Mouse (Mus musculus): ENCODE measurements around the gene Nsa2.
"Not testable (repeated sequence)": the region's sequence is repeated elsewhere in the genome, so short reads cannot be mapped to it uniquely, and the experiment has no call there.

Nsa2 gene

DNA sequence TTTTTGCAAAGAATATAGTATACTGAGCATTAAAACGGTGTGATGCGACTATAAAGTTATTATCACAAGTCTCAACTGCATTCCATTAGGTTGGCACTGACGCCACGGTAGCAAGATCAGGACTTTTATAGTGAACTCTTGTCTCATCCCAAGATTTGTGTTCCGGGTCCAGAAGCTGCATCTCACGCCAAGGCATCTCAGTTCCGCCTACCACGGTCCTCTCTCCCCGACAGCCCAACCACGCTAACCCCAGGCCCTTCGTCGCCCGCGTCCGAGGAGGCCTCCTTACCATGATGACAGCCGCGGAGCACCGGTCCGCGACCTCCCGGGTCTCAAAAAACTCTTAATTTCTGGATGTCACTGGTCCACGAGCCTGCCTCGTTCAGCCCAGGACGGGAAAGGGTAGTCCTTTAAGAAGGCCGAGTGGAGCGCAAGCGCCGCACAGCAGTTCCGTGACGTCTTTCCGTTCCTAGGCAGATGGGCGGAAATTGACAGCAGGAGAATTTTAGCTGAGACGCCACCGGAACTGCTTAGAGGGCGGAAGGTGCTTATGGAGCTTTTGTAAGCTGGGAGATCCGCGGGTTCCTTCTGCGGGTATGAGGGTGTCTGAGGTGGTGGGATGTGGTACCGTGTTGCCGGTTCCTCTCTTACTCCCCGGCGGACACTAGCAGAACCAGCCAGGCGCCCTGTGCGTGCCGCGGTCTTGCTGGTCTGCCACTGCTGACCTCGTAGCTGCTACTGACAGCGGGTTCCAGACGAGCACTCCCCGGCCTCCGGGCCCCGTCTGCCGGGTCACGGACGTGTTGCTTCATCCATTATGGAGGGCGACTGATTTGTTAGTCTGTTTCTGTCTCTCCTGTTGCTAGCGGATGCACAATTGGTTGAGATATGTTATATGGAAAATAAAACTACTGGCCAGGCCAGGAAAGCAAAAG lies at the start of gene Nsa2, which contains the start of gene Gfm2:
Gene Nsa2, minus strand, starts transcription at position 472 of the 935 bp plus-strand sequence.
Gene Gfm2, plus strand, starts transcription at position 472 of the 935 bp plus-strand sequence.
- DNase-seq = peak; percentile 90

DNA sequence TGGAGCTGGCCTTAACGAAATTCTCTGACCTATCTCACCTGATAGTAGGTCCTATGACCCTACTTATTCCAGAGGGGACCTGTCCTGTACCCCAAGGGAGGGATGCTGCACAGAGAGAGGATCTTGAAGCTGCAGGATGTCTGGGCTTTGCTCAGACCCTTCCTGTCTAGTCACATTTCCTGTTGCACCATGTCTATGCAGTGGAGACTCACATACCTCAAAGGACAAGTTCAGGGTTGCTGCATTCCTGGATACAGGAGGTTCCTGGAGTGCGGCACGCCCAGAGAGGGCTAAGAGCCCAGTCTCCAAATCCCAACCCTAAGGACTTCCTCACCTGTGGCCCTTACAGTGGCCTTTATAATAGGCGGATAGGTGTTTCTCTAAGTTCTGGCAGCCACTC lies 48.6 kb upstream of the Nsa2 start:
- DNase-seq = no peak

DNA sequence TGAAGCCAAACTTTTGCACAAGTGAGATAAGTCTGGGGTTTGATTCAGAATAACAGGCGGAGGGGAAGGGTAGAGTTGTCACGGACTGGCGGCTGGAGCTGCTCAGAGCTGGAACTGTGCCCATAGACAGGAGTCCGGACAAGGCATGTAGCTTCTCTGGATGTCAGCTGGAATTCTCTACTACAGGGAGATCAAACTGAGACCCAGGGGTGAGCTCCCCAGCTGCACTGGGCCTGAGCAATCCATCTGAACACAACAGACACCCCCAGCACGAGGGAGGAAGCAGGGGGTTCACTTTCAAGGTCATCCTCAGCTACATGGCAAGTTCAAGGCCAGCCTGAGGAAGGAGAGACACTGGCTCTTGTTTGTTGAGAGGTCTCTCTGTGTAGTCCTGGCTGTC lies 46.9 kb upstream of the Nsa2 start:
- DNase-seq = no peak

DNA sequence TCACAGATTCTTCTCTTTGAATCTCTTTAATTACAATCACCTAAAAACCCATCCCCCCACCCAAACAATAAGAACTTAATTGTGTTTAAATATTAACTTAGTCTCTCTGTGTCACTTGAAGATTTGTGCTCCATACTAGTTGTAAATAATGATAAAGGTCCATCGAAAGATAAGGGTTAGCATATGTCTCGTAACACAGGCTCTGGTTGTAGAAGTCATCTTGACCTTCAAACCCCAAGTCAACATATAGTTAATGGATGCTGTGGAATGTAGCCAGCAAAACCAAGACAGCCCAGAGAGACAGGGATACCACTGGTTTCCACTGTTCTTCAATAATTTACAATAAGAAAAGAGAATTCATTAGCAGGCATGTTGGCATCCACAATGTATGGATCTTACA lies 46.4 kb upstream of the Nsa2 start:
- DNase-seq = no peak

DNA sequence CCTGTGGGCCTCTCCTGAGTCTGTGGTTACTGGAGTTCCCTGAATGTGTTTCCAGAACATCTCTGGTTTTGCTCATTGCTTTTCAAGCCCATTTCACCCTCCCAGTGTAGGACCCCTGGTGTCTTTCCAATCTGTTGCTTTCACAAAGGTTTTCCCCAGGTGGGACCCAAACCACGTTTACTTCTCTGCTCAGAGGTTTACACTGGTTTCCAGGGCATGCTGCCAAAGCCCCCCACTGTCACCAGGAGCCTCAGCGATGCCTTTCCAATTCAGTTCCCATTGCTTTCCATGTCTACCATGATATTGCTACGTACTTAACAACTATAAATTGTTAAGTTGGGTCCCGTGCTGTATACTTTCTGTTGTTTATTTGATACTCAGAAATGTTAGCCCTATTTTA lies 45.1 kb upstream of the Nsa2 start:
- peak; percentile 33 to 55 for DNase-seq

DNA sequence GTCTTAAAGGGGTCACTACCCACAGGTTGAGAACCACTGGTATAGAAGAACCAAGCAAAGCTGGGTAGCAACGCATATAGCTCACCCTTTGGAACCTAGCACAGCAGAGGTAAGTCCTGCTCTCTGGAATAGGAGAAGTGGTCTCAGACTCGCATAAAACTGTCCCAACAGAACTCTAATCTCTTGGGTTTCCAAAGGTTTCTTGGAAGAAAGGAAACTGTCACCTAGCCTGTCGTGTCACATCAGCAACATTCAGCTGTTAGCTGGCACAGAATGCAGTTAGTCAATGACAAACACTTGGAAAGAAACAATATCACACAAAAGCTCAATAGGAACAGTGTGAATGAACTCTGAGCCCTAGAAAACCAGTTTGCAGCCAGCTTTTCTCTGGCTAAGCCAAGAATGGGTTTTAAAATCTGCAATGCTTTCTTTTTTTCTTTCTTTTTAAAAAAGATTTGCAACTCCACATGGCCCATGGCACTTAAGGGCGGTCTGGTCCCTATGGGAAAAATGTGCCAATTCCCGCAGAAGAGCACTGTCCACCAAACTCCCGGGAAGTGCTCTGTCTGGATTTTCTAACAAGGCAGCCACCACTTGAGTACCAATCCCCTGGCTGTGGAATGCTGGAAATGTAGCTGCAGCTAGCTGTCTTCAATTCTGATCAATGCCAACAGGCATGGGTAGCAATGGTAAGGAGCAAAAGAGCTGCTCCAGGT lies 42.5 kb upstream of the Nsa2 start:
- DNase-seq = no peak

DNA sequence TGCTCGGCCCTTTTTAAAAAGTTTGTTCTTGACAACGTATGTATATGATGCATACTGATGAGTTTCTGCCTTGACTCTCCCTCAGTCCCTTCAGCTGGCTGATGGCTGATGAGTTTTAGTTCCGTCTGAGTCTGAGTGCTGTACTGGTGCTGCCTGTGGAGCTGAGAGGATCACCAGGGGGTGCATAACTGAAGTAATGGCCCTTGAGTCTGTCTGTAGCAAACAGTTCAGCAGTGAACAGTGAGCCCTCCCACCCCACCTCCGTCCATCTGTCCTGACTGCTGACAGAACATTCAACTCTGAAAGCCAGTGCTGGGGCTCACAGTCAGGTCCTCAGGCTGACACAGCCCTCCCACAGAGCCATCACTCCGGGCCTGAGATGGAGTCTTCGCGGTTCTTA lies 41.2 kb upstream of the Nsa2 start:
- DNase-seq = no peak

DNA sequence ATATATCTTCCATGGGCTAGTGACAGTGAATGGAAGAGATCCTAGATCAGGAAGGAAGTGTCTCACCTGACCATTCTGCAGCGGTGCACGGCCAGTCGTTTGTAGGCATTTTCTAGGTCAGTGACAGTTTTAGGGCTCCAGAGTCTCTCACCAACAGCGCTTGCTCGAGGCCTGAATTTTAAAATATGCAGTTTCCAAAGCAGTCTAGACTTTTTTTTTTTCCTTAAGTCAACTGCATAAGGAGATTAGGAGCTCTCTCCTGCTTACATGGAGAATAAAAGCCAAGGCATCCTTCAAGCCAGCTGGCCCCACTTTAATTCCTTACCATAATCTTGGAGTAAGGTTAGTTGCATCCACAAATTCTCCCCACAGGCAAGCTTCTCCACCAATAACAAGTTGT lies 39.0 kb upstream of the Nsa2 start:
- no peak for DNase-seq

DNA sequence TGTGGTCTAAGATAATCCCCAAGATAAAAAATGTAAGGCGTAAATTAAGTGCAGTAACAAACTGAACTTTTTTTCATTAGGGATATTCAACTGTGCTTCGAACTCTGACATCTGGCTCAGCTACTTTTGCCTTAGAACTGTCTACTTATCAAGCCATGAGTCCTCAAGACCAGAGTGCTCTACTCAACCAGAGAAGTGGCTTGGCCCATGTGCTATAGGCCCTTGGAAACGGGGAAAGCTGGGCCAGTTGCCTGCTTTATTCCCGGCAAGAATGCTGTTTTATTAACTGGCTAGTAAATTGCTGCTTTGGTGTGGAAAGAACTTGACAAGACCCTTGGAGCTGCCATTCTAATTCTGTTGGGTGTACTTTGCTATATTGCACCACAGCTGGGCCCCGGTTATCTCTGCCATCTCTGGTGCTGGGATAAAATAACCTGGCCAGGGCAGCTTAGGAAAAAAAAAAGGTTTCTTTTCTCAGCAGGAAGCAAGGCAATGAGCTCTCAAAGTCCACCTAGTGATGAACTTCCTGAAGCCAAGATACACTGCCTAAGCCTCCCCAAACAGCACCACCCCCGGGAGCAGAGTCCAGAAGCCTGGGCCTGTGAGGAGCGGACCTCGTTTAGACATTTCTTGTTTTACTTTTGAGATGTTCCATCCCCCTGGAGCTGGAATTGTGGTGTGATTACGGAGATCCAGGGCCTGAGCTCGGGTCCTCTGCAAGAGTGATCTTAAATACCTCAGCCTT lies 38.0 kb upstream of the Nsa2 start:
- no peak for DNase-seq

DNA sequence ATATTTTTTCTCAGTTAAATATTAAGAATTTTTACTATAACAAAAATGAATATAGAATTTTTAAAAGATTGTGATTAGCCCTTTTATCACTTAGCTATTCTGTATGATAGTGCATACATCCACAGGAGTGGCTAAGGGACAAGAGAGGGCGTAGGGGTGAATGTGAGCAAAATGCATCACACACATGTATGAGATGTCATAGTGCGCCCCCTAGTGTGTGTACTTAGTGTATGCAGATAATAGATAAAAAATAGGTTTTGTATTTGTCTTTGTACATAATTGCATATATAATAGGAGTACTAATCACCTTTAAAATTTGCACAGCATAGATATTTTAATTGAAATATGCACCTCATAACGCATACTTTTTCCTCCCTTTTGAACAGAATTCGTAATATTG lies 8.1 kb upstream of the Nsa2 start:
- DNase-seq = peak; percentile 57 to 79

DNA sequence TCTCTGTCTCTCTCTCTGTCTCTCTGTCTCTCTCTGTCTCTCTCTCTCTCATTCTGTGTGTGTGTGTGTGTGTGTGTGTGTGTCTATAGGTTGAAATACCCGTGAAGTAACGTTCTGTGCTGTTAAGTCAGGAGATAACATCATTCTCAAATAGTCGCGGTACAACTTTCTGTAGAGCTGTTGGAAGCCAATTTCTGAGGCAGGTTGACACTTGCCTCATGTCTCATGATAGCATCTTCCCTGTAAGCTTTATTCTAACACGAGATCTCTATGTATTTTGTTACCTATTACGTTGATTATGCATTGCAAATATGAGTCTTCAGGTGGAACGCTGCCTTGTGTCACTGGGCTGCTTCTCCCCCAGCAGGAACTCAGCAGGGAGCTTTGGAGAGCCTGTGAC lies 4.6 kb upstream of the Nsa2 start:
- DNase-seq = no peak

DNA sequence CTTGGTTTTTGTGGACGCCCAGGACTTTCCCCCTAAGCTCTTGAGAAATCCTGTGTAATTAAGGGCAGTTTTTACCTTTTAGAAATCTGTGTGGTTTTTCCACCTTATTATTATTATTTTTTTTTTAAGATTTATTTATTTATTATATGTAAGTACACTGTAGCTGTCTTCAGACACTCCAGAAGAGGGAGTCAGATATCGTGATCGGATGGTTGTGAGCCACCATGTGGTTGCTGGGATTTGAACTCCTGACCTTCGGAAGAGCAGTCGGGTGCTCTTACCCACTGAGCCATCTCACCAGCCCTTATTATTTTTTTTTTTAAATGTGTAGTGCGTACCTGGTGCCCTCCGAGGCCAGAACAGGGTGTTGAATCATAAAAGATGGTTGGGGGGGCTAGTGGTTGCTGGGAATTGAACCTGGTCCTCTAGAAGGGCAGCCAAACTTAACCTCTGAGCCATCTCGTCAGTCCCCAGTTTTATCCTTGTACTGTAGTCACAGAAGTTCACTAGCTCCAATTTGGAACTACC lies 731 bp upstream of the Nsa2 start:
- DNase-seq = not testable (repeated sequence)

DNA sequence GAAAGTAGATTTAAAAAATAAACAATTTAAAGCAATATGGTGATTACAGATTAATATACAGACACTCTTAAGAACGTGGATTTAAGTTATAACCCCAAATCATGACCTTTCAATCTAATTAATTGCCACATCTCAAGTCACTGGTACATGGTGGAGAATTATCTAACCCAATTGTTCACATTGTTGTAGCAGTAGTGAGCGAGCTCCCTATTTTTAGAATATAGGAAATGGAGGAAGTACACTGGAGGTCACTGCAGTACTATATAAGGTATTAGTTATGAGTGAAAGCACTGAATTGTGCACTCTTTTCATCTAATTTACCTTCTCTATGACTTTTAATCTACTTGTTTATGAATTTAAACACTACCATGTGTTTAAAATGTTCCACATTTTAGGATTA lies 7.3 kb downstream of the Nsa2 start:
- DNase-seq = not testable (repeated sequence)

DNA sequence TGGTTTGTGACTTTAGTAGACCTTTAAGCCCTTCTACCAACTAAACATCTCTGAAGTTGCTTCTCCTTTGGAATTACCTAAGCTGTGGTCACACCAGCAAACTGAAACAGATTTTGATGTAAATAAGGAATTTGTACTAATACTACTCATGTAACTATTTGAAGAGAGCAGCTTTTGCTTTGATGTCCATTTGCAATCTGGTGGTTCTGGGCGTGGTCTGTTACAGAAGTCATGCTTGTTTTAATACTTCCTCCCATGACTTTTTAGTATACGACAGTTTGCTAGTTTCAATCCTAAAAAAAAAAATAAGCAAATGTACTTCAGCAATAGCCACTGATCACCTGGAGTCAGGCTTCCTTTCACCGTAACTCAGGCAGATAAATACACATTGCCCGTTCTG lies 8.1 kb downstream of the Nsa2 start:
- DNase-seq = not testable (repeated sequence)

DNA sequence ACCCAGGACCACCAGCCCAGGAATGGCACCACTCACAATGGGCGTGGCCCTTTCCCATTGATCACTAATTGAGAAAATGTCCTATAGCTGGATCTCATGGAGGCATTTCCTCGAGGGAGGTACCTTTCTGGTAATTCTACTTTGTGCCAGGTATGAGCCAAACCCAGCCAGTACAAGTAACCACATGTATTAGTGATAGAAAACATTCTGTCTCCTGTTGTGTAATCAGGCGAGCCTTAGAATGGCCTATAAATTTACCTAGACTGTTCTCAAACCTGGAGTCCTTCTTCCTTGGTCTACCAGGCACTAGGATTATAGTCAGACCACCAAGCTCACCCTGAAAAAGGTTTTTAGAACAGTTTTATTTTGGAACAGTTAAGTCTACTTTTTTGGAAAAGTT lies 16.4 kb downstream of the Nsa2 start:
- no peak for DNase-seq

DNA sequence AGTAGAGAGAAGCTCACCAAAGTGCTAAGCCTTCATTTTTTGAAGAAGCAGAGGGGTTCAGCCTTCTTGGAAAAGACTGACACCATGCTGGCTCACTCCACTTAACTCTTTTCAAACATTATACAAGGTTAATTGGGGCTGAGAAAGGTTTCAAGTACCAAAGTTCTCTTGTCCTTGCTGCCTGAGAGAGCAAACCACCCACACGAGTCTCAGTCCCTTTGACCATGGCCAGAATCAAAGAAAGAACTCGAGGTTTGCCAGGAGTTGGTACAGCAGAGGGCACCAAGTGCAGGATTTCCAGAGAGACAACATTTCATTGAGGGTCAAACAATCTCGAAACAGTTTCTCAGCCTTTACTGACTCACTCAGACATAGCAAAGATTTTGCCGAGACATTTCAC lies 28.7 kb downstream of the Nsa2 start:
- no peak for DNase-seq

DNA sequence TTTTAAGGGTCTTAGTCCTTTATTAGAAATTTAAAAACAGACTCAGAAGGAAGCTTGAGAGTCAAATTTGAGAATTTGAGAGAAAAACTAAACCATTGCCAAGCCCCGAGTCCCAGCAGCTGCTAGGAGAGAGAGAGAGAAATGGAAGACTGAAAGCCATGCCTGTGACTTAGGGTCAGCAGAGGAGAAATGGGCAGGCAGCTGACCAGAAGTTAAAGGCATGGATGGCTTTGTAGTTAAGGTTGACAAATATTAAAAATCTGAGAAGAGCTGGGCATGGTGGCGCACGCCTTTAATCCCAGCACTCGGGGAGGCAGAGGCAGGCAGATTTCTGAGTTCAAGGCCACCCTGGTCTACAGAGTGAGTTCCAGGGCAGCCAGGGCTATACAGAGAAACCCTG lies 30.0 kb downstream of the Nsa2 start:
- DNase-seq = not testable (repeated sequence)

DNA sequence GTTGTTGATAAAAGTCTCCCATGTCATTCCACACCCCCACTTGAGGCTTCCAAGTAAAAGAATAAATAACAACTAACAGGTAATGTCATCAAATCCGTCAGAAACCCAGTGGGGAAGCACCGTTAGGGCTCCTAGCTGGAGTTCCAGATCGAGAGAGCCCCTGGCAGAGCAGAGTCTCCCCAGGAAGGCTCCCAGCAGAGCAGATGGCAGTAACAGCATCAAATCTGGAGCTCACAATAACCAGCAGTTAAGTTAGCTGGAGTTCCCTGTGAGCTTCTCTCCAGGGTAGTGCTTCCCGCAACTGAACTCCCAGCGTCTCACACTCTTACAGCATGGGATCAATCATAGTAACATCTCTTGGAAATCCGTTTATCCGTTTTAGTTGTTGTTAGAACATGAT lies 32.7 kb downstream of the Nsa2 start:
- DNase-seq = no peak

DNA sequence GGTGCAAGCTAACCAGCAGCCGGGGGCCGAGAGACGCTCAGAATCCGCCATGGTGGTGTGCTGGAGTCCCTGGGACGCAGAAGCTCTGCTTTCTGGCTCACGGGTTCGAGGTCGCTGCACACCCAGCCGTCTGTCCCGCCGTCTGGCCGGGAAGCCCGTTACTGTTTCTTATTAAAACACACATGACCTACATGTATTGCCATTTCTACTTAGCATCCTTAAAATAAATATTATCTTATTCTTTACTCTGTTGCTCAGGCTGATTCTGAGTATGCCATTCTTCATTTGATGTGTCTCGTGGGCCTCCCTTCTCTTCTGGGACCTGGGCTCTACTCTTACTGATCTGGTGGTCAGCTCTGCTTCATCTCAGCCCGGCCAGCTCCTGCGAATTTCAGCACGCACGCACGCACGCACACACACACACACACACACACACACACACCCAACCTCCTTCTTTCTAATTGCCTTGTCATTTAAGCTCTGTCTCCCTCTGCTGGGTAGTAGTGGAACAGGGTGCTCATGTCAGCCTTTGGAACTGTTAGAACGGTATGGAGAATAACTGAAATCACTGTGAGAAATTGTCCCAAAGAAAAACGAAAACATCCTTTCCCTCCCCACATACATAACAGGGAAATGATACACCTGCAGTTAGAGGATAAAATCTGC lies 38.4 kb downstream of the Nsa2 start, which contains the start of gene Gm6169:
Gene Gm6169, minus strand, starts transcription at position 51 of the 666 bp plus-strand sequence.
- peak; percentile 75 to 88 for DNase-seq

DNA sequence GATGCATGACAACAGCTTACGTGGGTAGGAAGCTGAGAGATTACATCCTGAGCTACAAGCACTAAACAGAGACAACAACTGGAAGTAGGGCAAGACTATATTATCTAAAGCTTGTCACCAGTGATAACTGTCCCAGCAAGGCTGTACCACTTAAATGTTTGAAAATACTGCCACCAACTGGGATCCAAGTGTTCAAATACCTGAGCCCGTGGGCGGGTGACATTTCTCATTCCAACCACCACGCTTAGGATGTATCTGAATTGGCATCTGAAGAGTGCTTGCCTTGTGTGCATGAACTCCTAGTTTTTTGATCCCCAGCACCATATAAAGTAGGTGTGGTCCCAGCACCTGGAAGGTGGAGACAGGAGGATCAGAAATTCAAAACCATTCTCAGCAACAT lies 42.0 kb downstream of the Nsa2 start:
- DNase-seq = no peak

DNA sequence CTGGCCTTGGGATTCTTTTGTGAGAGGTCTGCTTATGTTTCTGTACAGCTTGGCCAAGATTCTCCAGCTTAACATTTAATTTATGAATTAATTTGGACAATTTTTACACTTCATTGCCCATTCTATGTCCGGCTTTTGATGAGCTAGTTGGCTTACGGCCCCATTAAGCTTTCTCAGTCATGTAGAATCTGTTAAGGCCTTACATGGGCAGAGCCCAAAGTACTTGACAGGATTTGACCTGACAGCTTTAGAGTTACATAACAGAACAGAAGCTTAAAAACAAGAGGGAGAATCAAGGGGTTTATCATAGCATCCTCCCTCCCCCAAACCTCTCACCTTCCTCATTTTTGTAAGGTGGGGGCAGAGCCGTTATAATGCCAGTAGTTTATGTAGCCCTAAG lies 49.6 kb downstream of the Nsa2 start:
- no peak for DNase-seq

DNA sequence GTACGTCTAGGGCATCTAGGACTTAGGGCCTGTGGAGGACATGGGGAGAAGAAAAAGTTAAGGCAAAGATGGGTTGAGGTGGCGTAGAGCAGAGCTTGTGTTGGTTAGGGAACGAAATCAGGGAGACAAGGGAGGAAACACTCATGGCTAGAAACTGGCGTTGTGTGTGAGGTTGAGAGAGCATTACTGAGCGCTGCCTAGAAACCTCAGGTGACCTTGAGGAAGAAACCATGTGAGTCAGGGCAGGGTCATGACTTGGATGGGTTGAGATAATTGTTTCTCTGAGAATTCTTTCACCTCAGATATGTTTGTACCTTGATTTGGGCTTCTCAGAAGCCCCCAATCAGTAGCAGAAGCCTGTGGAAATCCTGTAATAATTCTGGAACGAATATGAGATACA lies 50.3 kb downstream of the Nsa2 start:
- DNase-seq = no peak

Measured in cerebellum, postnatal 14 days (tissue).